Mouse (Mus musculus) heart, embryonic 16.5 days (tissue): ENCODE measurements around the gene Vmn1r52. TPM values are rescaled to one million over a fixed set of nuclear protein-coding genes. Genes with fewer than 3 reads are reported as not detected.
"Not testable (repeated sequence)": the region's sequence is repeated elsewhere in the genome, so short reads cannot be mapped to it uniquely, and the experiment has no call there.

Experiments
- ATAC-seq: fragments of 200-750 bp; cut with Nextera tagmentation; replicated peaks from 2 replicates; pipeline ENCODE4 v1.8.0; 2017; ENCODE audit warnings: moderate number of reproducible peaks; ENCODE audit not compliant: insufficient read depth, low FRiP score; ENCODE audit errors: extremely low read depth
- H3K27ac ChIP-seq: fragments of 300-500 bp; sonication (generic); 2 replicates; pipeline ENCODE4 v1.5.1; 2014; ENCODE audit warnings: mild to moderate bottlenecking, low read length, control low read depth, moderate library complexity
- H3K27me3 ChIP-seq: fragments of 300-500 bp; sonication (generic); 2 replicates; pipeline ENCODE4 v1.6.1; 2014; ENCODE audit warnings: low read length, mixed read lengths; ENCODE audit not compliant: control insufficient read depth, insufficient read depth
- H3K36me3 ChIP-seq: fragments of 300-500 bp; sonication (generic); 2 replicates; pipeline ENCODE4 v1.6.1; 2014; ENCODE audit not compliant: control insufficient read depth, insufficient read depth
- H3K4me1 ChIP-seq: fragments of 300-500 bp; sonication (generic); 2 replicates; pipeline ENCODE4 v1.6.1; 2014; ENCODE audit warnings: low read length, mixed read lengths; ENCODE audit not compliant: control insufficient read depth, insufficient read depth
- H3K4me2 ChIP-seq: fragments of 300-500 bp; sonication (generic); 2 replicates; pipeline ENCODE4 v1.6.1; 2014; ENCODE audit warnings: low read depth, mild to moderate bottlenecking, control low read depth, low read length
- H3K4me3 ChIP-seq: fragments of 300-500 bp; sonication (generic); 2 replicates; pipeline ENCODE4 v1.5.1; 2014; ENCODE audit warnings: mild to moderate bottlenecking, control low read depth, low read length
- H3K9ac ChIP-seq: fragments of 300-500 bp; sonication (generic); 2 replicates; pipeline ENCODE4 v1.6.1; 2014; ENCODE audit warnings: low read length, control low read depth
- H3K9me3 ChIP-seq: fragments of 300-500 bp; sonication (generic); replicated peaks from 2 replicates; pipeline ENCODE4 v1.6.1; 2016; ENCODE audit warnings: low read length; ENCODE audit not compliant: control insufficient read depth
- WGBS: fragments of 180-500 bp; shearing (Covaris S2); extraction: QIAGEN DNeasy Blood & Tissue Kit; methylation state at CpG from one replicate; pipeline ENCODE4 v1.1.7; 2014; 5-methylcytosine and 5-hydroxymethylcytosine counted together
- polyA plus RNA-seq: library from polyadenylated mRNA; unstranded; fragments of >200 nt; fragmentation: Nextera tagmentation; extraction: Ambion mirVana; gene quantifications from 2 replicates; pipeline ENCODE4 v1.2.1, GENCODE M21; 2015

Gene Vmn1r52
- polyA plus RNA-seq = not detected in 2 replicates

DNA sequence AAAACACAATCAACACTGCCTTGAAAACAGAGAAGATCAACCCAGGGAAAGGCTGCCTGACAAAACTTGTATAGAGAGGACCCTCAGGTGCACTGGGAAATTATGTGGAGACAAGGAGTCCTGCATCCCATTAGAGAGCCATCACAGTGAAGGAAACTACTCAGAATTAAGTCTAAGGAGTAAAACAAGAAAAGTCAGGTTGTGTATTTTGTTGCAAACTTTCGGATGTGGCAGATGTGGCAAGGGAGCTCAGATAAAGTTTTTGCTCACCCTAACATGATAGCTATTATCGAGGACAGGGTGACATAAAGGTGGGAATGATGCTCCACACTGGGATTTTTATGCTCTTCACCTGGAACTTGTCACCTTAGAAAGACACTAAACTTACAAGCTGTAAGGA, at the start of gene Vmn1r52:
Gene Vmn1r52 (plus strand): TSS at position 301 of the 400 bp plus-strand sequence.
- no peaks in the 10 kb centered on the region for H3K4me1 ChIP-seq
- no peak for ATAC-seq
- no peaks in the 10 kb centered on the region for H3K27me3 ChIP-seq
- H3K9me3 ChIP-seq = no peaks in the 10 kb centered on the region
- H3K27ac ChIP-seq = no peak within 1 kb of the TSS
- H3K36me3 ChIP-seq = no peaks in the 10 kb centered on the region
- 48% methylated on average over 2 of the region's 2 CpGs for WGBS
- no peak within 1 kb of the TSS for H3K4me3 ChIP-seq
- no peak within 1 kb of the TSS for H3K4me2 ChIP-seq
- no peak within 1 kb of the TSS for H3K9ac ChIP-seq

DNA sequence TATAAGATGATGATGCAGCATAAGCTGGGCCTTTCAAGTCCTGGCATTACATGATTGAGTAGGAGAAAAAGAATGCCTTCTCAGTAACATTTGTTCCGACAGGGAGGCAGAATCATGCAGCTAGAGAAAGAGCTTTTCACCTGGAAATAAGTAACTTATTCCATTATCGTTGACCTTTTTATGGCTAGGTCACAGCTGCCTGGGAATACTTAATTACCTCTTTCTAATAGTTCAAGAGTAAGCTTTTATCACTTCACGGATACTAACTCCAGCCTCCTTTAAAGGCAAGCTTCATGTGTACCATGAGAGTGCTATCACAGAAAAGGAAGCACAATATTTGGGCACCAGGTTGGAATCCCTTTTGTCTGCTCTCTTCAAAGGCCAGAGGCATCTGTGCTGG, 14.5 kb upstream of the Vmn1r52 start:
- Histone ChIP-seq H3K9ac (no peak overlapping the region), H3K9me3 (no peaks in the 10 kb centered on the region), H3K4me2 (no peak overlapping the region), H3K4me1 (no peaks in the 10 kb centered on the region), H3K36me3 (no peaks in the 10 kb centered on the region), H3K27me3 (no peaks in the 10 kb centered on the region), H3K27ac (no peak overlapping the region), H3K4me3 (no peak overlapping the region)
- no peak for ATAC-seq
- WGBS = 69% methylated on average over 3 of the region's 3 CpGs

DNA sequence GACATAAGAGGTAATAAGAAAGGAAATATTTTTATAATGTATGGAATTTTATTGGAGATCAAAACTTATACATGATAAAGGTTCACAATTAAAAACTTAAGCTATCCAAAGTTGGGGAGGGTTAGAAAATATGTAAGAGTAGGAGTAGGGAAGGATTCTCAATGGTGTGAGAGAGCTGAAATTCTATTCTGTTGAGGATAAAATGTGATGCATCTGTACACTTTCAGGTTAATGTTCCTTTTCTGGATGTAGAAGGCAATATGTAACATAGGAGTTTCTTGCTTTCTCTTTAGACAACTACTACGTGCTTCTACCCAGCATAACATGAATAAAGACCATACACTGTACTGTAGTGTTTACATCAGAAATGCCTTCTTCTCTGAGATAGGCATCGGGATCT, 27.9 kb downstream of the Vmn1r52 start, which contains the start of gene V1ra8:
Gene V1ra8 (plus strand): TSS at position 301 of the 400 bp plus-strand sequence.
- H3K27ac ChIP-seq = not testable (repeated sequence)
- WGBS = 57% methylated on average over 1 of the region's 2 CpGs

DNA sequence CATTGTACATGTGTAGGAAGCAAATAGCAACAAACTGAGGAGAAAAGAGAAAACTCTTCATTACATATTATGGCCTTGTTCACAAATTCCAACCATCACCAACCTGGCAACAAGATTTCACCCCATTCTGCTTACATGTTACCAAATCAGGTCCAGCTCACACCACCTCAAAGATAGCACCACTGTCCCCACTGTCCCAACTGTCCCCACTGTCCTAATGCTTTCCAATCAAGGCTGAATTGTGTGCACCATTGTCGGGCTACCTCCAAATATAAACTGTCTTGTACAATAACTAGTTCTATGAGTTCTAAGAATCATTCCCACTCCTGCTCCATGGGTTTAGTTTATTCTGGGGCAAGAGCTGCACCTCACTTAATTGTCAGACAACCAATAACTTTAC, 49.7 kb downstream of the Vmn1r52 start, which contains the start of gene Vmn1r53:
Gene Vmn1r53 (minus strand): TSS at position 101 of the 400 bp plus-strand sequence.
- Histone ChIP-seq H3K36me3 (no peaks in the 10 kb centered on the region), H3K4me3 (no peak within 1 kb of the TSS), H3K27ac (no peak within 1 kb of the TSS), H3K27me3 (no peaks in the 10 kb centered on the region), H3K9me3 (no peaks in the 10 kb centered on the region), H3K4me1 (no peaks in the 10 kb centered on the region), H3K9ac (no peak within 1 kb of the TSS), H3K4me2 (no peak within 1 kb of the TSS)
- 83% methylated on average over 1 of the region's 1 CpGs for WGBS
- ATAC-seq = no peak

More for the DNA sequence above, 27.9 kb downstream of the Vmn1r52 start, which contains the start of gene V1ra8:
- H3K27me3 ChIP-seq, H3K4me2 ChIP-seq, ATAC-seq, H3K4me3 ChIP-seq, H3K9ac ChIP-seq, H3K9me3 ChIP-seq, H3K4me1 ChIP-seq, H3K36me3 ChIP-seq: not testable (repeated sequence)

Other genes starting within 250 kb of the Vmn1r52 start
- not detected in 2 replicates for gene Vmn1r45, start 234.2 kb upstream of the Vmn1r52 start, polyA plus RNA-seq
- not detected in 2 replicates for gene Vmn1r46, start 205.5 kb upstream of the Vmn1r52 start, polyA plus RNA-seq
- gene Vmn1r47, start 158.7 kb upstream of the Vmn1r52 start, polyA plus RNA-seq = not detected in 2 replicates
- not detected in 2 replicates for gene Vmn1r48, start 138.0 kb upstream of the Vmn1r52 start, polyA plus RNA-seq
- not detected in 2 replicates for gene Vmn1r49, start 96.3 kb upstream of the Vmn1r52 start, polyA plus RNA-seq
- not detected in 2 replicates for gene Vmn1r50, start 73.4 kb upstream of the Vmn1r52 start, polyA plus RNA-seq
- gene Vmn1r51, start 52.2 kb upstream of the Vmn1r52 start, polyA plus RNA-seq = not detected in 2 replicates
- not detected in 2 replicates for gene V1ra8, start 28.0 kb downstream of the Vmn1r52 start, polyA plus RNA-seq
- gene Vmn1r53, start 49.6 kb downstream of the Vmn1r52 start, polyA plus RNA-seq = not detected in 2 replicates
- not detected in 2 replicates for gene Vmn1r54, start 71.5 kb downstream of the Vmn1r52 start, polyA plus RNA-seq
- not detected in 2 replicates for gene BC048671, start 126.4 kb downstream of the Vmn1r52 start, polyA plus RNA-seq
- not detected in 2 replicates for gene Chst13, start 150.4 kb downstream of the Vmn1r52 start, polyA plus RNA-seq
- gene Uroc1, start 158.5 kb downstream of the Vmn1r52 start, polyA plus RNA-seq = 0.11 TPM in 1 of 2 replicates, not detected in the other
- 6.2 and 6.3 TPM in 2 replicates for gene Zxdc, start 194.7 kb downstream of the Vmn1r52 start, polyA plus RNA-seq